Mouse (Mus musculus) heart, postnatal 10 days (tissue): Measurements from ENCODE around the gene Anapc16. TPM values are rescaled to one million over a fixed set of nuclear protein-coding genes. Genes with fewer than 3 reads are reported as not detected.

Experiments
- DNase-seq, 2 experiments: peaks; one replicate each; pipeline ENCODE4 v3.0.0; 2021
- intact Hi-C: fragments of 180-260 bp; cut with DNase I; formaldehyde crosslinking; loops from one replicate; pipeline ENCODE4 v1.15.1; 2025
- total RNA-seq, 2 experiments: library from RNA; stranded (reverse); gene quantifications; 2 replicates each; pipeline ENCODE4 v1.2.3; 2021

Gene Anapc16
- total RNA-seq, 2 experiments from 2014 or later = 73.8 to 83.7 TPM

DNA sequence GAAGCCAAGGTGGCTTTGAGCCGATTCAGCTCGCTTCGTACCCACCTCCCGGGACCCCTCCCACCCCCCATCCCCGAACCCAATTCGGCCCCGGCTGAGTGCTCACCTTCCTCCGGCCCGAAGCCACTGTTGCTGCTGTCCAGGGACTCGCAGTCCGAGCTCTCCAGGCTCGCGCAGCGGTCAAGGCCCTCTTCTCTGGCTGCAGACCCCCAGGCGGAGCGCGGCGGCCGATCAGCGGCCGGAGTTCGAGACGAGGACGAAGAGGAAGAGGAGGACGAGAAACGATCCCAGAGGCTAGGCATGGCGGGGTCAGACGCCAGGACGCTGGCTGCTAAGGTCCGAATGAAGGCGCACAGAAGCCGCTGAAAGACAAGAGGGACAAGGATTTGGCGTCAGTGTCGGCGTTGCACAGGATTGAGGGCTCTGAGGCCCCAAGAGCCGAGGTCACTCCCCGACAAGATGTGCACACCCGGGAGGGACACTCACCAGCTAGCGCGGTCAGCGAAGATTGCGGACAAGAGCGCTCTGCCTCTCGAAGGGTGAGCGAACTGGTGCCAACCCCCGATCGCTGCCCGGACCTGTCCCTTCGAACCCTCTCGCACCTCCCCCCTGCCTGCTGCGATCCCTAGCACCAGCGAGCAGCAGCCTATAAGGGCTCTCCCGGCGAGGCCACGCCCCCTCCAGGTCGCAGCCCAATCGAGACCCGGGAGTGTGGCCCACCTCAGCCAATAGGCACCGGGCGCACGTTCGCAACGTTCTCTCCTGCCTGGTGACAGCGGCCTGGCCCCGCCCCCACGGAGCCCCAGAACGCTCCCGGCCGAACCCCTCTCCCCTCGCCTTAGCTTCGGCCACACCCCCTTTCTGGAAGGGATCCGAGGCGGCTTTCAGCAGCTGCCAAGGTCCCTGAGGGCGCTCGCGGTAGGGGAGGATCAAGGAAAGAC lies 51.5 kb downstream of the Anapc16 start, which contains the start of gene Ddit4:
Gene Ddit4 (minus strand): TSS at position 624 of the 941 bp plus-strand sequence.
- peak; percentile 100 for DNase-seq
- intact Hi-C loops = loop anchor here (1.0 to 2.0 kb wide), 5 partner anchors 18 to 51 kb away; partner anchors contain the start of genes Anapc16 and Ascc1

GRCm38 (mm10) chr10:59950716-59951191 lies 52.2 kb downstream of the Anapc16 start:
- peak; percentile 88 for DNase-seq
- intact Hi-C loops = loop anchor here (1.0 to 2.0 kb wide), 4 partner anchors 34 to 55 kb away; partner anchors contain the start of genes Anapc16 and Ascc1

DNA sequence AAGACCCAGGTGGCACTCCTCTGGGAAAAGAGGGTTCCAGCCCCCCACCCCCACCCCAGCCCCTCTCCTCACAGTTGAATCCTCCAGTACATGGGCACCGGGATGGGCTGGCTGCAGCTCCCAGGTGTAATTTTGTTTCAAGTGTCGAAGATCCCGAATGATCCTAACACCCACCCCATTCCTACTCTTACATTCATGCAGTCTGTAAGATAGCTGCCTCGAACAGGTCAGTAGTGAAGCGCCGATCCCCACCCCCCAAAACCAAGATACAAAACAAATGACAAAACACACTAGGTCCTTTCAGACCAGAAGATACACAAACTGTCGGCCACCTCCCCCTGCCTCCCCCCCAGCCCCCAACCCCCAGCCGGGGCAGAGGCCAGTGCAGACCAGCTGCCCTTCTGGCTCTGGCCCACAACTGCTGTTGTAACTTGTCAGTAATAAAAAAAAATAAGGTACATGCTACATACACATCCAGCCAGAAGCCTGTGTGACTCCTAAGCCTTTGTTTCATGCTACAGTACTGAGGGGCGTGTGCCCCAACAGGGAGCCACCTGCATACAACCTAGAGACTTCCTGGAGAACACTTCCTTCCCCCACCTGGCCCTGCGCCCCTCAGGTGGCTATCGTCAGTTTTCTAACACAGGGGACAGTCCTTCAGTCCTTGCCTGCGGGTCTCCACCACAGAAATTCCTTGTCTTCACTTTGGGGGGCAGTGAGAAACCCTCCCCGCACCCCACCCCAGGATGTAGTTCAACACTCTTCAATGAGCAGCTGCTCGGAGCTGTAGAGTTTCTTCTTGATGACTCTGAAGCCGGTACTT lies 52.9 kb downstream of the Anapc16 start:
- no peak for DNase-seq
- intact Hi-C loops = loop anchor here (1.0 to 2.0 kb wide), 4 partner anchors 33 to 55 kb away; partner anchors contain the start of genes Anapc16 and Ascc1

DNA sequence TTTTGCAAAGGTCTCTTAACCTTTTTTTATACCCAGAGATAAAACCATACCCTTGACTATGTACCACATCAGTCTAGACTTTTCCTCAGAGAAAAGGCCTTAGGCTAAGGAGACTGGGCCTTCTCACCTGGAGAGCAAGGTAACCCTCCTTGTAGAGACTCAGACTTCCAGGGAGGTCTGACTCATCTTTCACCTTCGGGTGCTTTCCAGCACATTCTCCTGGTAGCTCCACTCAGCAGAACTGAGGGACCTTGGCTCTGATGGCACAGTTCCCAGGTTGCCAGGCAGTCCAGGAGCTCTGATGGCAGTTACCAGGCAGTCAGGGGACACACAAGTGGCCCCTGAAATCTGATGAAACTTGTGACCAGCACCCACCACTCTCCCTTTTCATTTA lies 53.7 kb downstream of the Anapc16 start:
- peak in 1 of 2 experiments; percentile 48 for DNase-seq

DNA sequence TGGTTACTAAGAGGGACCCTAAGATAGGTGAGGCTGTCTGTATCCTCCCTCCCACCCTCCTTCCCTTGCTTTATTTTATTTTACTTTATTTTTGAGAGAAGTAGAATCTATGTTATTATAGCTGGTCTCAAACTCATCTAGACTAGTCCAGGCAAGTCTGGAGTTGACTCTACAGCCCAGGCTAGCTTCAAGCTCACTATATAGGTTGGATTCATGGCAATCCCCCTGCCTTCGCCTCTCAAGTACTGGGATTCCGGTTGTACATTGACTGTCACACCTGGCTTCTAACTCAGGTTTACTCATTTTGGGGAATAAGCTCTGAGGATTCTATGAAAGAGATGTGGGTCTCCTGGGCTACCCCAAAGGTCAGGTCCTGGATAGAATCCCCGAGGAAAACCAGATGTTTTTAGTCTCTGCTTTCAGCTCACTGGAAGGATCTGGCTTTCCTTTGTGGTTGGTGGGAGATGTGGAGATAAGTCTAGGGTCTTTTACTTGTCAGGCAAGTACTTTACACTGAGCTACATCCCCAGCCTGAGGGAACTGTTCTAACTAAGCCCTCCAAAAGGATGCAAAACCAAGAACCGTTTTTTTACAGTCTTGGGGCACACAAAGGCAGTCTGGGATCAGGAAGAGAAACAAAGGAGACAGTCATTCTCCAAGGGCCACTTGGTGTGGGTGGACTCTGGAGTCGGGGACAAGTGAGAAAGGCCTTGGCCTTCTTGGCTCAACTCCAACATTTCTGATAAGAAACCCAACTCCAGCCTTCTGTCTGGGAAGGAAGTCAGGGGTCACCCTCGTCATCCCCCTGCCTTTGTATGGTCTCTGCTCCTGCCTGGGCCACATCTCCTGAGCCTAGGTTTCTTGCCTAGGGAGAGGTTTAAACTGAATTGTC lies 54.3 kb downstream of the Anapc16 start:
- intact Hi-C loops = no loop called here
- peak; percentile 59 to 64 for DNase-seq

More for the DNA sequence above, 53.7 kb downstream of the Anapc16 start:
- intact Hi-C loops = no loop called here

DNA sequence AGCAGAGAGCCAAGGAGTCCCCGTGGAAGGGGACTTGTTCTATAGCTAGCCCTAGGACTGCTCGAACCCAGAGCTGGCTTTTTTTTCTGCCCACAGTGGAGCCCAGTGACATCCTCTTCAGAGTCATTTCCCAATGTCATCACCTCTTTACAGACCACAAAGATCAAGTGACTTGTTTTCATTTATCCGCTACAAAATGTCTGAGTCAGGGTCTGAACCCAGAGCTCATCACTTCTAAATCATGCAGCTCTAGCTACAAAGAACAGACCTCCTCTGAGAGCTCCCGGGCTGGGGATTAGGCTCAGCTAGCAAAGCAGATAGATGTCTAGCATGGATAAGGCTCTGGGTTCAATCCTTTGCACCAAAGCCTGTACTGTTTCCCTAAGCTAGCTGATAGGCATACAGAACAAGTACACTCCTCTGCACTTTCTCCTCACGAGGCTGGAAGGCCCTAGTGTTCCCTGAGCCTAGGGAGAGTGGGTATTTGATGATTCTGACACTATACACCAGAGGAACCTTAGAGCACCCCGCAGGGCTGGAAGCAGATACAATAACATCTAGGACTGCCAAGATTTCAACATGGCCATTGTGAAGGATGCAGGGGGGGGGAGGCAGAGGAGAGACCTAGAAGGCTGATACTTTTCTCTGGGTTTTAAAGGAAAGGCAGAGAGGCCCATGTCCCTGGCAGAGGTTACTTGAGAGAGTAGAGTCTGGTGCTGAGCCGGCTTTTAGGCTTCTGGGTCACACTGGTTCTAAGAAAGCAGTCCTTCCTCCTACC lies 55.5 kb downstream of the Anapc16 start:
- intact Hi-C loops = no loop called here
- DNase-seq = peak in 1 of 2 experiments; percentile 51

- intact Hi-C loops = no loop called here
- no peak for DNase-seq
Observed at GRCm38 (mm10) chr10:59946362-59946761, 56.6 kb downstream of the Anapc16 start.

GRCm38 (mm10) chr10:59945416-59945815 lies 57.5 kb downstream of the Anapc16 start:
- DNase-seq = no peak
- intact Hi-C loops = no loop called here

DNA sequence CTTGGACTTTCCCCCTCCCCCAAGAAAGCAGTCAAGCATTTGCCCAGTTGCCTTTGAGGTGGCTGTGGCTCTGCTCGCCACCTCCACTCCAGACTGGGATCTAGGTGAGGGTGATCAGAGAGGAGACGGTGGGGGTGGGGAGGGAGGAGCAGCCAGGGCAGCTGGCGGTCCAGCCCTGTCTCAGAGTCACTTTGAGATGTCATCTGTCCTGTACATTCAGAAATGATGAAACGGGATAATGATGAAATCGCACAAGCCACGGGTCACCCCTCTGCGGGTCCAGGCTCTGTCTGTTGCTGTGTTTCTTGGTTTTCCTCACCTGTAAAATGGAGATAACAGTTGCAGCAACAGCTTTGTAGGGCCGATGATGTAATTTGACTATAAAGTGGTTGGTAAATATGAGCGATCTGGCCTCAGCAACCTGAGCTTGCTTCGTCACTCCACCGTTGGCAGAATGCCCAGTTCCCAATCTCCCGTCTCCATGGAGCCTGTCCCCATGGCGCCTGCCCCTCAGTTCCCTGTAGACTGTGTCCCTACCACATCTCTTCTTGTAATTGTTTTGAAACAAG lies 59.4 kb downstream of the Anapc16 start:
- DNase-seq = peak; percentile 86 to 88
- intact Hi-C loops = loop anchor here (2.0 kb wide), 1 partner anchor 19 kb away; no protein-coding TSS in a partner anchor

- peak; percentile 64 to 71 for DNase-seq
- intact Hi-C loops = loop anchor here (2.0 kb wide), 1 partner anchor 18 kb away; no protein-coding TSS in a partner anchor
Observed at GRCm38 (mm10) chr10:59942847-59943420, 60.0 kb downstream of the Anapc16 start.

DNA sequence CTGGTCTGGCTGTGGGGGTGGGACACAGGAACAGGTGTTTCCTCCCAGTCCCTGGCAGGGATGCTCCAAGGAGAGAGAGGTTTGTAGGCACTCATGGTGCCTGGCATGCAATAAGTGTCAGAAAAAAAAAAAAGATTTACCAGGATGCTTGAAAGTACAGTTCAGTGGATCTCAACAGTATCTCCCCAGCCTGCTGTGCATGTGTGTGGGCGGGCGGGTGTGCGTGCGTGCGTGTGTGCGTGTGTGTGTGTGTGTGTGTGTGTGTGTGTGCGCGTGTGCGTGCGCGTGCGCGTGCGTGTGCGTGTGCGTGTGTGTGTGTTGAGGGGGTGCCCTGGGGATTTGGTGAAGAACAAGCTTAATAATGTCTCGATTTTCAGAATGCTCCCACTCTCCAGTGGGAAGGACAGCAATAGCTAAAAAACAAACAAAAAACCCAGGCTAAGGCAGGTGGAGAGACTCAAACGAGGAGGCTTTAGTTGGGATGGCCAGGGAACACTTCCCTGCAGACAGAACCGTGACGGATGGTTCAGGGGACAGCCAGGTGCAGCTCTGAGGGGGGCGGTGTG lies 60.6 kb downstream of the Anapc16 start:
- intact Hi-C loops = loop anchor here (2.0 kb wide), 1 partner anchor 18 kb away; no protein-coding TSS in a partner anchor
- no peak for DNase-seq

DNA sequence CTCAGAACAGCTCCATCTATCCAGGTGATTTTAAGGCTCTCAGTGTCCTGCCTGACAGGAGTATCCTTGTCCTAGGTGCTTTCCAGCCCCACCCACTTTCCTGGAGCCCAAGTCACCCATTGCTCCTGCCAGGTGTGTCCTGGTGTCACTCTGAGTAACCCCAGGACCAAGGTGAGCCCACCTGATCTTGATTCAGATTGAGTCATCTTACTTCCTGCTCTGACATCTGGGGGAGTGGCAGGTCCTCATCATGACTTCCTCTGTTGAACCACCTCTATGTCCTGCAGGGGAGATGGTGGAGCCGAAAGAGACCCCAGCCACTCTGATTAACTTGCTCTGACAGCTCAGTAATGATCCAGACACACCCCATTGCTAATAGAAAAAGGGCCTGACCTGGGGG lies 63.9 kb downstream of the Anapc16 start:
- intact Hi-C loops = no loop called here
- no peak for DNase-seq

- no peak for DNase-seq
- intact Hi-C loops = no loop called here
Observed at GRCm38 (mm10) chr10:59938662-59939061, 64.3 kb downstream of the Anapc16 start.

Other genes with a start within 250 kb of the Anapc16 start
- 10 to 100 TPM; 35.2 to 41.9 TPM for gene Dnajb12, start 123.6 kb downstream of the Anapc16 start, total RNA-seq
- 100 to 1,000 TPM in 1 of 2 experiments, 10 to 100 TPM in 1; 65.8 to 116 TPM for gene Ddit4, start 51.3 kb downstream of the Anapc16 start, total RNA-seq
- 10 to 100 TPM; 20.8 to 22.8 TPM for gene Ascc1, start 330 bp downstream of the Anapc16 start, total RNA-seq
- 10 to 100 TPM in 1 of 2 experiments, 1 to 10 TPM in 1; 8.8 to 11.0 TPM for gene Spock2, start 103.1 kb upstream of the Anapc16 start, total RNA-seq
- 1 to 10 TPM; 1.4 to 1.8 TPM for gene Chst3, start 216.1 kb upstream of the Anapc16 start, total RNA-seq